Mouse (Mus musculus) erythroblast, embryonic 14.5 days (primary cell): ENCODE measurements around the gene Immp2l.
"Not testable (repeated sequence)": the region's sequence is repeated elsewhere in the genome, so short reads cannot be mapped to it uniquely, and the experiment has no call there.

ENCODE experiments used
- GATA1 ChIP-seq: IDR thresholded peaks from 2 replicates; pipeline ENCODE4 v1.6.1; 2012; ENCODE audit warnings: low read length, inconsistent platforms, mixed read lengths
- TAL1 ChIP-seq: IDR thresholded peaks from 3 replicates; pipeline ENCODE4 v1.6.1; 2012; ENCODE audit warnings: low read length, inconsistent platforms, mixed read lengths

DNA sequence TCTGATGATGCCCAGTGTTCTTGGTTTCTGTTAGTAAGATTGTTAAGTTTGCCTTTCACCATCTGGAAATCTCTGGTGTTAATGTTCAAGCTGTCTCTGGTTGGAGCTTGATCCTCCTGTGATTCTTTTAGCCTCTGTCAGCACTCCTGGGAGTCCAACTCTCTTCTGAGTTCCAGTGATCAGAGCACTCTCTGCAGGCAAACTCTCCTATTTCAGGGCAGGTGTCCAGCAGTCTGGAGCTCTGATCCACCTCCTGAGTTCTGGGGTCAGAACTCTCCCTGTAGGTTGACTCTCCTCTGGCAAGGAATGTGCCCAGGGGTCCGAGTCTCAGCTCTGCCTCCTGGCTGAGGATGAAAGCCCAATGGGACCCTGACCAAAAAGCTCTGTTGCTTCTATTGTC, 769.8 kb downstream of the Immp2l start:
- not testable (repeated sequence) for TF ChIP-seq GATA1, TAL1
